9 mouse cellular contexts compared by ENCODE assay signal in genomic region chr1:168291643-168292040, GRCm38 (mm10).
DNase-seq lines count a peak whose midpoint lies in the region; ATAC-seq and TF ChIP-seq lines count a peak whose summit lies in the region.
"Had no signal": no experiment of that assay in that cellular context is flagged by ENCODE, and none has a peak within 500 bp of the region (broad histone marks: within the 10 kb centered on the region; RNA-seq: fewer than 3 reads in every experiment).

No protein-coding gene starts in this region.

- H3K4me1 ChIP-seq in intestine, embryonic 14.5 days (replicated peaks; ENCODE audit: control insufficient read depth, insufficient read depth, low read length), result peaks cover 36% of the 10 kb centered on the region
- peaks cover 32% of the 10 kb centered on the region for H3K4me1 ChIP-seq in intestine, embryonic 16.5 days (ENCODE audit: control insufficient read depth, insufficient read depth, low read length)
- H3K4me1 ChIP-seq in forebrain, postnatal 0 days (ENCODE audit: insufficient read depth), result peaks cover 39% of the 10 kb centered on the region
- peaks cover 71% of the 10 kb centered on the region for H3K4me1 ChIP-seq in midbrain, embryonic 15.5 days

- H3K4me2 ChIP-seq in intestine, embryonic 14.5 days (ENCODE audit: low read length), result no peak overlapping the region
- H3K4me2 ChIP-seq in intestine, embryonic 16.5 days (ENCODE audit: low read depth, low read length), result no peak overlapping the region
- no peak overlapping the region for H3K4me2 ChIP-seq in forebrain, postnatal 0 days (ENCODE audit: low read depth)
- H3K4me2 ChIP-seq in midbrain, embryonic 15.5 days, result 0 out of 2 replicates have a peak overlapping the region, but pooled peaks have one; percentile 0

- no peak for TF ChIP-seq CTCF in forebrain, postnatal 0 days (IDR thresholded peaks at IDR 0.05; ENCODE audit: low read depth)

- H3K4me3 ChIP-seq in intestine, embryonic 14.5 days (ENCODE audit: low read depth, low read length), result no peak overlapping the region
- H3K4me3 ChIP-seq in intestine, embryonic 16.5 days (ENCODE audit: low read length), result no peak overlapping the region
- H3K4me3 ChIP-seq in forebrain, postnatal 0 days (ENCODE audit: low read depth, low read length), result no peak overlapping the region
- no peak overlapping the region for H3K4me3 ChIP-seq in midbrain, embryonic 15.5 days
- H3K4me3 ChIP-seq: erythroblast, embryonic 14.5 days had no signal

- H3K9me3 ChIP-seq in intestine, embryonic 14.5 days (ENCODE audit: control insufficient read depth, low read length), result no peaks in the 10 kb centered on the region
- no peaks in the 10 kb centered on the region for H3K9me3 ChIP-seq in intestine, embryonic 16.5 days (ENCODE audit: control insufficient read depth, low read length)
- H3K9me3 ChIP-seq in forebrain, postnatal 0 days (ENCODE audit: low read length), result no peaks in the 10 kb centered on the region
- H3K9me3 ChIP-seq in midbrain, embryonic 15.5 days, result no peaks in the 10 kb centered on the region

- 89% methylated on average over 6 of the region's 6 CpGs for WGBS in intestine, embryonic 14.5 days
- 85% methylated on average over 6 of the region's 6 CpGs for WGBS in intestine, embryonic 16.5 days
- 38% methylated on average over 6 of the region's 6 CpGs for WGBS in forebrain, postnatal 0 days
- WGBS in midbrain, embryonic 15.5 days, result 27% methylated on average over 6 of the region's 6 CpGs

- H3K9ac ChIP-seq in intestine, embryonic 14.5 days (ENCODE audit: low read length), result no peak overlapping the region
- no peak overlapping the region for H3K9ac ChIP-seq in intestine, embryonic 16.5 days (ENCODE audit: low read depth, low read length)
- H3K9ac ChIP-seq in forebrain, postnatal 0 days, result no peak overlapping the region
- H3K9ac ChIP-seq in midbrain, embryonic 15.5 days, result no peak overlapping the region

- no peaks in the 10 kb centered on the region for H3K36me3 ChIP-seq in intestine, embryonic 14.5 days (ENCODE audit: control insufficient read depth, insufficient read depth, low read length)
- H3K36me3 ChIP-seq in intestine, embryonic 16.5 days (ENCODE audit: control insufficient read depth, insufficient read depth, low read length), result no peaks in the 10 kb centered on the region
- no peaks in the 10 kb centered on the region for H3K36me3 ChIP-seq in forebrain, postnatal 0 days (ENCODE audit: insufficient read depth)
- H3K36me3 ChIP-seq in midbrain, embryonic 15.5 days (replicated peaks), result no peaks in the 10 kb centered on the region

- no peak for DNase-seq in intestine, embryonic 14.5 days (ENCODE audit: low spot score)
- peak; percentile 43 for DNase-seq in forebrain, postnatal 0 days
- no peak for DNase-seq in retina, postnatal 1 day
- no peak for DNase-seq in urinary bladder, postnatal 36 days (ENCODE audit: low spot score in 2 of 2)
- DNase-seq: right cerebral cortex, postnatal 25 days had no signal

- no peak for ATAC-seq in intestine, embryonic 14.5 days (replicated peaks; ENCODE audit: low FRiP score, low TSS enrichment, low read depth)
- ATAC-seq in intestine, embryonic 16.5 days, result no peak
- peak; percentile 19 for ATAC-seq in erythroblast, adult 5-6 weeks (replicated peaks; ENCODE audit: low FRiP score, poor library complexity, severe bottlenecking)
- 0 out of 2 replicates have a peak, but pooled peaks have one; percentile 5 for ATAC-seq in forebrain, postnatal 0 days
- peak; percentile 14; the same call in 1 of the 2 replicates for ATAC-seq in midbrain, embryonic 15.5 days (replicated peaks)

- 0 out of 2 replicates have a peak overlapping the region, but pooled peaks have one; percentile 3 for H3K27ac ChIP-seq in intestine, embryonic 14.5 days (ENCODE audit: low read depth)
- H3K27ac ChIP-seq in intestine, embryonic 16.5 days (ENCODE audit: low read length), result no peak overlapping the region
- H3K27ac ChIP-seq in forebrain, postnatal 0 days (ENCODE audit: low read depth, low read length), result no peak overlapping the region; the same call in 1 of the 2 replicates
- H3K27ac ChIP-seq in midbrain, embryonic 15.5 days, result peak overlapping the region; percentile 71

- H3K27me3 ChIP-seq in intestine, embryonic 14.5 days (replicated peaks; ENCODE audit: control insufficient read depth, insufficient read depth, low read length), result no peaks in the 10 kb centered on the region
- H3K27me3 ChIP-seq in intestine, embryonic 16.5 days (replicated peaks; ENCODE audit: control insufficient read depth, insufficient read depth, low read length), result no peaks in the 10 kb centered on the region
- no peaks in the 10 kb centered on the region for H3K27me3 ChIP-seq in forebrain, postnatal 0 days (ENCODE audit: insufficient read depth, low read length)
- H3K27me3 ChIP-seq in midbrain, embryonic 15.5 days (replicated peaks), result no peaks in the 10 kb centered on the region

Comparison
In these comparisons a context has a peak if more than half of its experiments do, and no peak if none do; other contexts are left out.
1. H3K27ac ChIP-seq: peak in intestine, embryonic 14.5 days (single experiment) and midbrain, embryonic 15.5 days (single experiment); none in intestine, embryonic 16.5 days (single experiment) and forebrain, postnatal 0 days (single experiment).
2. ATAC-seq: peak in erythroblast, adult 5-6 weeks (single experiment), forebrain, postnatal 0 days (single experiment) and midbrain, embryonic 15.5 days (single experiment); none in intestine, embryonic 14.5 days (single experiment) and intestine, embryonic 16.5 days (single experiment).